ENCODE assay signal across 11 mouse cellular contexts in the genomic region with DNA sequence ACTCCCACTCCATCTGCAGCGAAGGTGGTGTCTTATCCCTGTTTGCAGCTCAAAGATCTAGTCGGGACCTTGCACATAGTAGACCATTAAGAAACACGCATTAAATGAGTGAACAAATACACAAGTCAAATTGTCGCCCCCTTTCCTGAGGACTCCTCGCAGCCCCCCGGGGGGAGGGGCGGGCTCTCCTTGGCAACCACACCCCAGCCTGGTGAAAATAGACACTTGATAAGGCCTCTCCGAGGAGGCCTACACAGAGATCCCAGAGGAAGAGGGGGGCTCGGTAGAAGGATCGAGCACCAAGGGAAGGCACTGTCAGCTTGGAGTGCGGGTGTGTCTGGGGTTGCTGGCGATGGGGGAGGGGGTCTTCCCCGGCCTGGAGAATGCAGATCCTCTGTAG. TPM values are rescaled to one million over a fixed set of nuclear protein-coding genes. Genes with fewer than 3 reads are reported as not detected.
DNase-seq lines count a peak whose midpoint lies in the region; ATAC-seq lines count a peak whose summit lies in the region.
"Had no signal": no experiment of that assay in that cellular context is flagged by ENCODE, and none has a peak within 500 bp of the region (broad histone marks: within the 10 kb centered on the region; RNA-seq: fewer than 3 reads in every experiment).

No protein-coding gene starts in this region.

- under 1% methylated on average over 13 of the region's 13 CpGs for WGBS in forebrain, embryonic 13.5 days
- WGBS in forebrain, embryonic 15.5 days: 2% methylated on average over 13 of the region's 13 CpGs
- WGBS in kidney, embryonic 15.5 days: 3% methylated on average over 13 of the region's 13 CpGs
- WGBS in embryonic facial prominence, embryonic 12.5 days: 3% methylated on average over 13 of the region's 13 CpGs
- WGBS in intestine, embryonic 16.5 days: 10% methylated on average over 13 of the region's 13 CpGs

- H3K27me3 ChIP-seq in forebrain, embryonic 13.5 days: peaks cover 60% of the 10 kb centered on the region
- H3K27me3 ChIP-seq in forebrain, embryonic 15.5 days: peaks cover 49% of the 10 kb centered on the region
- peaks cover 58% of the 10 kb centered on the region for H3K27me3 ChIP-seq in kidney, embryonic 15.5 days
- peaks cover 62% of the 10 kb centered on the region for H3K27me3 ChIP-seq in embryonic facial prominence, embryonic 12.5 days
- H3K27me3 ChIP-seq in intestine, embryonic 16.5 days (replicated peaks; ENCODE audit: control insufficient read depth, insufficient read depth, low read length): peaks cover 45% of the 10 kb centered on the region

- ATAC-seq in forebrain, embryonic 13.5 days: no peak
- no peak for ATAC-seq in forebrain, embryonic 15.5 days (replicated peaks)
- ATAC-seq in kidney, embryonic 15.5 days (replicated peaks; ENCODE audit: low FRiP score): no peak
- no peak for ATAC-seq in embryonic facial prominence, embryonic 12.5 days (ENCODE audit: insufficient number of reproducible peaks, insufficient read depth, low FRiP score, low TSS enrichment)
- no peak for ATAC-seq in intestine, embryonic 16.5 days

- H3K9ac ChIP-seq in forebrain, embryonic 13.5 days: no peak overlapping the region
- H3K9ac ChIP-seq in forebrain, embryonic 15.5 days (replicated peaks): no peak overlapping the region
- H3K9ac ChIP-seq in kidney, embryonic 15.5 days: no peak overlapping the region
- no peak overlapping the region for H3K9ac ChIP-seq in embryonic facial prominence, embryonic 12.5 days
- no peak overlapping the region; the same call in 1 of the 2 replicates for H3K9ac ChIP-seq in intestine, embryonic 16.5 days (ENCODE audit: low read depth, low read length)

- H3K9me3 ChIP-seq in forebrain, embryonic 13.5 days (replicated peaks): no peaks in the 10 kb centered on the region
- no peaks in the 10 kb centered on the region for H3K9me3 ChIP-seq in forebrain, embryonic 15.5 days
- no peaks in the 10 kb centered on the region for H3K9me3 ChIP-seq in kidney, embryonic 15.5 days (replicated peaks)
- H3K9me3 ChIP-seq in embryonic facial prominence, embryonic 12.5 days: no peaks in the 10 kb centered on the region
- no peaks in the 10 kb centered on the region for H3K9me3 ChIP-seq in intestine, embryonic 16.5 days (ENCODE audit: control insufficient read depth, low read length)

- DNase-seq in kidney, adult 18-20 months: no peak
- DNase-seq in urinary bladder, adult 2 months (ENCODE audit: low spot score): no peak
- no peak for DNase-seq in thymus, postnatal 0 days (ENCODE audit: low spot score)
- DNase-seq: adrenal gland, adult 2 months; thymus, postnatal 4 days had no signal

- H3K4me1 ChIP-seq in forebrain, embryonic 13.5 days: peaks cover 47% of the 10 kb centered on the region
- peaks cover 42% of the 10 kb centered on the region for H3K4me1 ChIP-seq in forebrain, embryonic 15.5 days
- peaks cover 37% of the 10 kb centered on the region for H3K4me1 ChIP-seq in kidney, embryonic 15.5 days
- H3K4me1 ChIP-seq in embryonic facial prominence, embryonic 12.5 days: peaks cover 32% of the 10 kb centered on the region
- peaks cover 28% of the 10 kb centered on the region for H3K4me1 ChIP-seq in intestine, embryonic 16.5 days (ENCODE audit: control insufficient read depth, insufficient read depth, low read length)

- peak overlapping the region; percentile 99; the same call in 1 of the 2 replicates for H3K4me2 ChIP-seq in forebrain, embryonic 13.5 days
- H3K4me2 ChIP-seq in forebrain, embryonic 15.5 days (replicated peaks): no peak overlapping the region
- peak overlapping the region; percentile 100 for H3K4me2 ChIP-seq in kidney, embryonic 15.5 days
- peak overlapping the region; percentile 100 for H3K4me2 ChIP-seq in embryonic facial prominence, embryonic 12.5 days (replicated peaks)
- no peak overlapping the region for H3K4me2 ChIP-seq in intestine, embryonic 16.5 days (ENCODE audit: low read depth, low read length)

- no peak overlapping the region for H3K4me3 ChIP-seq in forebrain, embryonic 13.5 days
- no peak overlapping the region for H3K4me3 ChIP-seq in forebrain, embryonic 15.5 days
- no peak overlapping the region for H3K4me3 ChIP-seq in kidney, embryonic 15.5 days (replicated peaks)
- H3K4me3 ChIP-seq in embryonic facial prominence, embryonic 12.5 days: peak overlapping the region; percentile 73; the same call in 1 of the 2 replicates
- 0 out of 2 replicates have a peak overlapping the region, but pooled peaks have one; percentile 12 for H3K4me3 ChIP-seq in intestine, embryonic 16.5 days (ENCODE audit: low read length)
- H3K4me3 ChIP-seq: myocyte had no signal

- no peak overlapping the region for H3K27ac ChIP-seq in forebrain, embryonic 13.5 days
- no peak overlapping the region for H3K27ac ChIP-seq in forebrain, embryonic 15.5 days (replicated peaks)
- no peak overlapping the region for H3K27ac ChIP-seq in kidney, embryonic 15.5 days
- H3K27ac ChIP-seq in embryonic facial prominence, embryonic 12.5 days: no peak overlapping the region
- no peak overlapping the region for H3K27ac ChIP-seq in intestine, embryonic 16.5 days (ENCODE audit: low read length)

- H3K36me3 ChIP-seq in forebrain, embryonic 13.5 days (ENCODE audit: poor library complexity, severe bottlenecking): no peaks in the 10 kb centered on the region
- H3K36me3 ChIP-seq in forebrain, embryonic 15.5 days: no peaks in the 10 kb centered on the region
- H3K36me3 ChIP-seq in kidney, embryonic 15.5 days: no peaks in the 10 kb centered on the region
- no peaks in the 10 kb centered on the region for H3K36me3 ChIP-seq in embryonic facial prominence, embryonic 12.5 days
- no peaks in the 10 kb centered on the region for H3K36me3 ChIP-seq in intestine, embryonic 16.5 days (ENCODE audit: control insufficient read depth, insufficient read depth, low read length)

RNA-seq across cellular contexts. Expression of gene Tesc, which starts 1.2 kb away (rescaled TPM):
- 4.5 and 5.2 TPM in 2 replicates for polyA plus RNA-seq in forebrain, embryonic 13.5 days (2015; fragmentation: Nextera tagmentation; extraction: Ambion mirVana)
- polyA plus RNA-seq in forebrain, embryonic 15.5 days (2015; fragmentation: Nextera tagmentation; extraction: Ambion mirVana): 9.9 and 10.6 TPM in 2 replicates
- polyA plus RNA-seq in kidney, embryonic 15.5 days (2015; fragmentation: Nextera tagmentation; extraction: Ambion mirVana): 17.1 and 18.6 TPM in 2 replicates
- polyA plus RNA-seq in embryonic facial prominence, embryonic 12.5 days (2016; fragmentation: Nextera tagmentation; extraction: Ambion mirVana): 4.6 and 5.7 TPM in 2 replicates
- polyA plus RNA-seq in intestine, embryonic 16.5 days (2015; fragmentation: Nextera tagmentation; extraction: Ambion mirVana): 3.6 and 4.0 TPM in 2 replicates
- polyA plus RNA-seq in urinary bladder, adult 2 months (2012; rRNA removed): 1.5 and 2.0 TPM in 2 replicates
- 13.7 and 15.8 TPM in 2 replicates for polyA plus RNA-seq in thymus, postnatal 0 days (2015; fragmentation: Nextera tagmentation; extraction: Ambion mirVana)

RNA-seq across cellular contexts. Expression of gene Fbxo21, which starts 49.8 kb away (rescaled TPM):
- 141 and 154 TPM in 2 replicates for polyA plus RNA-seq in forebrain, embryonic 13.5 days (2015; fragmentation: Nextera tagmentation; extraction: Ambion mirVana)
- polyA plus RNA-seq in forebrain, embryonic 15.5 days (2015; fragmentation: Nextera tagmentation; extraction: Ambion mirVana): 183 and 193 TPM in 2 replicates
- polyA plus RNA-seq in kidney, embryonic 15.5 days (2015; fragmentation: Nextera tagmentation; extraction: Ambion mirVana): 75.7 and 78.9 TPM in 2 replicates
- 100 and 107 TPM in 2 replicates for polyA plus RNA-seq in embryonic facial prominence, embryonic 12.5 days (2016; fragmentation: Nextera tagmentation; extraction: Ambion mirVana)
- 50.1 and 51.0 TPM in 2 replicates for polyA plus RNA-seq in intestine, embryonic 16.5 days (2015; fragmentation: Nextera tagmentation; extraction: Ambion mirVana)
- polyA plus RNA-seq in urinary bladder, adult 2 months (2012; rRNA removed): 35.1 and 36.9 TPM in 2 replicates
- 28.1 and 28.2 TPM in 2 replicates for polyA plus RNA-seq in thymus, postnatal 0 days (2015; fragmentation: Nextera tagmentation; extraction: Ambion mirVana)

Comparison
In these comparisons a context has a peak if more than half of its experiments do, and no peak if none do; other contexts are left out.
1. H3K4me2 ChIP-seq: peak in forebrain, embryonic 13.5 days (single experiment), kidney, embryonic 15.5 days (single experiment) and embryonic facial prominence, embryonic 12.5 days (single experiment); none in forebrain, embryonic 15.5 days (single experiment) and intestine, embryonic 16.5 days (single experiment).
2. H3K4me3 ChIP-seq: peak in embryonic facial prominence, embryonic 12.5 days (single experiment) and intestine, embryonic 16.5 days (single experiment); none in forebrain, embryonic 13.5 days (single experiment), forebrain, embryonic 15.5 days (single experiment) and kidney, embryonic 15.5 days (single experiment).